Mouse (Mus musculus) ES-Bruce4 (cell line): ENCODE measurements around the gene Psmd9.

ENCODE experiments used
- CTCF ChIP-seq: IDR thresholded peaks from one replicate; pipeline ENCODE4 v1.8.1; 2011; ENCODE audit warnings: low read depth, low read length
- POLR2A ChIP-seq: IDR thresholded peaks from one replicate; pipeline ENCODE4 v1.8.1; 2011; ENCODE audit warnings: low read length; ENCODE audit not compliant: insufficient read depth

DNA sequence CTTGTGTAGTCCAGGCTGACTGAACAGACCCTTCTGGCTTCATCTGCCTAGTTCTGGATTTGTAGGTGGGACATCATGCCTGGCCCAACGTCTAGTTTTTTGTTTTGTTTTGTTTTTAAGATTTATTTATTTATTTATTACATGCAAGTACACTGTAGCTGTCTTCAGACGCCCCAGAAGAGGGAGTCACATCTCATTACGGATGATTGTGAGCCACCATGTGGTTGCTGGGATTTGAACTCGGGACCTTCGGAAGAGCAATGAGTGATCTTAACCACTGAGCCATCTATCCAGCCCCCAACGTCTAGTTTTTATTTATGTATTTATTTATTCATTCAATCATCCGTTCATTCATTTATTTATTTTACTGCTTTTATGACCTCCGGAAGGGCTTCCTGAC lies 82.2 kb downstream of the Psmd9 start:
- TF ChIP-seq CTCF (no peak), POLR2A (no peak)
